Mouse (Mus musculus) right cerebral cortex, postnatal 14 days (tissue): ENCODE measurements around the gene Cytl1.
A peak's percentile ranks its signal among the peaks of the same experiment; 100 is the strongest.

Experiments used
- DNase-seq: peaks from one replicate; pipeline ENCODE4 v3.0.0; 2022

Gene Cytl1

DNA sequence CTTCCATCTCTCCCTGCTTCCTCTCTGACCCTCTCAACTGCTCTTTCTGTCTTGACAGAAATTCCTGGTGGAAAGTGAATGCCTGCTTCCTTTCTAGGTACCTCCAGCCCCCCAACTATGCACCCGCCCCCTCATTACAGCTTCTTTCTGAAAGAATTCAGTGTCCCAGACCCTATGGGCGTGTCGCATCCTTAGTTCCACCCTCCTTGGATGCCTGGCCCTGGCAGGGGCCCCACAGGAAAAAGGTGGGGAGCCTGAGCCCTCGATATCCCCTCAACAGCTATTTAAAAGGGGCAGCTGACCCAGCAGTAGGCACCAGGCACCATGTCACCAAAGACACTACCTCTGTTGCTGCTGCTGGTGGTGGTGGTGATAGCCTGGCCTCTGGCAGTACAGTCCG, at the start of gene Cytl1:
Gene Cytl1, plus strand, starts transcription at position 296 of the 400 bp plus-strand sequence.
- DNase-seq = no peak

- no peak for DNase-seq
Observed at GRCm38 (mm10) chr5:37692759-37693158, 42.6 kb upstream of the Cytl1 start.

- no peak for DNase-seq
Observed at GRCm38 (mm10) chr5:37695773-37696172, 39.5 kb upstream of the Cytl1 start.

DNA sequence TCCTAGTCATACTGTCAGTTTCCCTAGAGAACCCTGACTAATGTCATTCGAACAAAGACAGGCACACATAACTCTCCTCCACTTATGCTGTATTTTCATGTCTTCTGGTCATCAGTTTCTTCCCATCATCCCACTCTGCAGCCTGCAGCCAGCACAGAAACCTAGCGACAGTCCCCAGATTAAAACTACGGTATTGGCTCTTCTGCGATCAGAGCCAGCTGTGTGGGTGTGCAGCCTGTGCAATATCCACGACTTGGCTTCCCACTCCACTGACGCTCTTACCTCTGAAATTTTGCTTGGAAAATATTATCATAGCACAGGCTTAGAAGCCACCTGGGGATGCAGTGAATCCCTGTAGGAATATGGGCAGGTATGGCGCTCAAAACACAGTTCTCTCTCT, 38.0 kb upstream of the Cytl1 start:
- peak; percentile 33 for DNase-seq

- peak; percentile 24 for DNase-seq
Observed at GRCm38 (mm10) chr5:37699757-37700156, 35.6 kb upstream of the Cytl1 start.

DNA sequence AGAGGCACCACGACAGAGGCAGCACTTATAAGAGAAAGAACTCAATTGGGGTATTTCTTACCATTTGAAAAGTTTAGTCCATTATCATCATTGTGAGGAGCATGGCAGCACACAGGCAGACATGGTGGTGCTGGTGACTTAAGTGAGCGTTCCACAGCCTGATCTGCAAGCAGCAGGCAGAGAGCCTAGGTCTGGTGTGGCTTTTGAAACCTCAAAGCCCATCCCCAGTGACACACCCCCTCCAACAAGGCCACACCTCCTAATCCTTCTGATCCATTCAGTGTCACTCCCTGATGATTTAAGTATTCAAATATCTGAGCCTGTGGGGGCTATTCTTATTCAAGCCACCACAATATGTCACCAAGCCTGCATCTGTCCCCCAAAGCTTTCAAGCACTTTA, 30.4 kb upstream of the Cytl1 start:
- no peak for DNase-seq

DNA sequence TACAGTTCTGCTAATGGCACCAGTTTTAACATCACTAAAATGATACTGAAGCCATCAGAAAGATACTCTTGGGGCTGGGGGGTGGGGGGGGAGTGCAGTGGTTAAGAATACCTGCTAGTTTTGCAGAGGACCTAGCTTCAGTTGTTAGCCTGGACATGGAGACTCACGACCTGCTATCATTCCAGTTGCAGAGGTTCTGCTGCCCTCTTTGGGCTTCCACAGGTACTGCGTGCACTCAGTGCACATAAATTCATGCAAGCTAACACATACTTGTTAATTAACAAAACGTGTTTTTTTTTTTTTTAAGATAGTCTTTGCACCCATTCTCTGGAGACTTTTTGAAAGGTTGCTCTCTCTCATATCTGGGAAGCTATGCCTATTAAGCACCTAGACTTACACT, 27.2 kb upstream of the Cytl1 start:
- DNase-seq = no peak

- no peak for DNase-seq
Observed at GRCm38 (mm10) chr5:37709257-37709904, 25.9 kb upstream of the Cytl1 start.

GRCm38 (mm10) chr5:37716505-37717372, 18.6 kb upstream of the Cytl1 start, which contains the start of gene Stk32b:
TSS of gene Stk32b (minus strand) at chr5:37717171.
- no peak for DNase-seq

GRCm38 (mm10) chr5:37717384-37717963, 17.8 kb upstream of the Cytl1 start:
- DNase-seq = peak; percentile 66

DNA sequence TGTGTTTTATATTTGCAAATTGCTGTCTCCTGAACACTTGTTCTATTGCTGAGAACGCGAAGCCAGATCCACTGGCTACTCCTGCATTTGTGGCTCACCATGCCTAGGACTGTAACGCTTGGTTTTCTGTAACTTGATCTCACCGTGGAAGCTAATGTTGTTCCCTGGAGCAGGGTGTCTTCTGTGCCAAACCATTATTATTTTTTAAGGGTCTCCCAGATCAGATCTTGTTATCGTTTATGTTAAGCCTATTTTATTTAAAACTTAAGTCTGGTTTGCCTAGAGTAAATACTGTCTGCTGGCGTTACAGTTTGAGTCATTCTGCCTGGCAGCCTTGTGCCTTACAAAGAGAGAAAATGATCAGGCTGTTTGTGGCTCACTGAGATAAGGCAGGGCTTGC, 14.6 kb upstream of the Cytl1 start:
- no peak for DNase-seq

GRCm38 (mm10) chr5:37725220-37725886, 10.0 kb upstream of the Cytl1 start:
- DNase-seq = no peak

- DNase-seq = no peak
Observed at GRCm38 (mm10) chr5:37730781-37731180, 4.5 kb upstream of the Cytl1 start.

GRCm38 (mm10) chr5:37736213-37736612, 894 bp downstream of the Cytl1 start:
- no peak for DNase-seq

GRCm38 (mm10) chr5:37743889-37744707, 8.8 kb downstream of the Cytl1 start:
- DNase-seq = no peak

- peak; percentile 78 for DNase-seq
Observed at GRCm38 (mm10) chr5:37752027-37752967, 17.0 kb downstream of the Cytl1 start.

DNA sequence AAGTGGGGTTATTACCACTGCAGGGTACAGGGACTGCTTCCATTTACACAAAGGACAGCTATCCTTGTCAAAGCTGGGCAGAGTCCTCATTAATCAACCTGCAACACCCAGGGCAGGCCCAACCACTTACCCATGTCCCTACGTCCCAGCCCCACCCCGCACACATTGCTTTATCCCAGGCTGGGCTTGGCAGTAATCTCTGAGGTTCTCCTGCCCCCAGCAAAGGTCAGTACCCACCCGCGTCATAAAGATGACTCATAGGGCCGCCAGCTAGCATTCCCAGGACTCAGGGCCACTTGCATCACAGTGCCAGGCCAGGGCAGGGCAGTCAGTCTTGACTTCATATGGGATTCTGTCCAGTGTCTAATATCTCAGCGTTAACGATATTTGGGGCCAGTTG, 18.0 kb downstream of the Cytl1 start:
- DNase-seq = no peak

DNA sequence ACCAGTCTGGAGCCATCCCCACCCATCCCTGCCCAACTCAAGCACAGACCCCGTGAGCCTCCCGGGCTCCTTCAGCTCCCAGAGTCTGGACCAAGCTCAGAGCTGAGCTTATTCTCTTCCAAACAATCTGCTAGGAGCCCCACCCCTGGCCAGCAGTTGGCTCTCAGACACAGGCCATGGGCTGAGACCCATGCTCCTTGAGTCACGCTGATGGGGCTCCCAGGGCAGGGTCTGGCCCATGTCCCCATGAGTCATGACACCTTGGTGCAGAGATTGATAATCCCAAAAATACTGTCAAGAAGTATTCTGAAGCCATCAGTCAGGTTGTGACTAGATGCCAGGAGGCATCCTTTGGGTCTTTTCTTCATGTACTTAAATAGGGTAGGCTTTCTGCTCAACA, 26.7 kb downstream of the Cytl1 start:
- no peak for DNase-seq

- no peak for DNase-seq
Observed at GRCm38 (mm10) chr5:37765851-37766250, 30.5 kb downstream of the Cytl1 start.

DNA sequence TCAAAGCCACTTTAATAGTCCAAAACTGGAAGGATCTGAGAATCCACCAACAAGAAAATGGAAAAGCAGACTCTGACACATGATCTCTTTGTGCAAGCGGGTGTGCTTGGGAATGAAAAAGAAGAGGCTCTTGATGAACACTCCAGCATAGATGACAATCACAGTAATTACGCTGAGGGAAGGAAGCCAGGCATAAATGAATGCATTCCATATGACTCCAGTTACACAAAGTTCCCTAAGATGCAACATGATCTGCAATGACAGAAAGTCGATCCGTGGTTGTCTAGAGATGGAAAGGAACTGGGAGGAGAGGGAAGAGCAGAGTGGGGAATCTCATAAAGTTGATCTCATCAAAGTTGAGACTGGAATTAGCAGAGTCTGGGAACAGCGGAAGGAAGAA, 31.9 kb downstream of the Cytl1 start:
- DNase-seq = no peak

DNA sequence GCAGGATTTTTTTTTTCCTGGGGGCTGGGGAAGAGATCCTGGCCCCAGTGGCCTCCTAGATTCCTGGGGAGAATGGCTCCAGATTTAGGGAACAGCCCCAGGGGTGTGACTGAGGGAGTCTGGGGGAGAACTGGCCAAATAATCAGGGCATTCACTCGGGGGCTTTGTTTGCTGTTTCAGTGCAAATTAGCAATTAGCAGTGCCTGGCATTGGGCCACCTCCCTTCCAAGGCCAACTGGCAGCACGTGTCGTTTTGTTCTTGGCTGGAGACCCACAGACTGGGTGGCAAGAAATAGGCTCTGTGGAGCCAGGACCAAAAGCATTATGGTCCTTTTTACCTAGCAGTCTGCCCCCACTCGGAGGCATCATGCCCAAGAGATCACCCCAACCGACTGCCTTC, 33.7 kb downstream of the Cytl1 start:
- peak; percentile 76 for DNase-seq
